Mouse (Mus musculus) spleen, postnatal 14 days (tissue): ENCODE data around the gene Sema6d.

Experiments used
- DNase-seq, 2 experiments: peaks; one replicate each; pipeline ENCODE4 v3.0.0; 2021 to 2022; ENCODE audit warnings: low spot score in 2 of 2

Sema6d gene

GRCm38 (mm10) chr2:124651146-124651545 is 561.4 kb downstream of the Sema6d start:
- DNase-seq = no peak

DNA sequence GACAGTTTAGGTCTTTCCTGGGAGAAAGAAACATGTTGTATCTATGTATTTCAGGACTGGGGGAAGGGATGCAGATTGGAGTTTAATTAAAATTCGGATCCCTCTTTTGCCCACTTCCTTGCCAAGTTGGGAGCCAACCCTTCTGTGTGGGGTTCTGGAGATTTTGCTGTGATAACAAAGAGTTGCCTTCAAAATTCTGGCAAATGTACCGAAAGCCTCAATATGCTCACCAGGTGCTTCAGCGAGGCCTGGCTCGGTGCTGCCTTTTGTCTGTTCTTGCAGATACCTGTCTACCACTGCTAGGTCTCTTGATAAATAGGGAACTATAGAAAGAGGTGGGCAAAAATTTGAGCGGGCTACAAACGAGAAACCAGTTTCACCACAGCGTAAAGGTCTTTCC is 563.4 kb downstream of the Sema6d start:
- no peak for DNase-seq

GRCm38 (mm10) chr2:124657358-124657757 is 567.6 kb downstream of the Sema6d start:
- DNase-seq = no peak

DNA sequence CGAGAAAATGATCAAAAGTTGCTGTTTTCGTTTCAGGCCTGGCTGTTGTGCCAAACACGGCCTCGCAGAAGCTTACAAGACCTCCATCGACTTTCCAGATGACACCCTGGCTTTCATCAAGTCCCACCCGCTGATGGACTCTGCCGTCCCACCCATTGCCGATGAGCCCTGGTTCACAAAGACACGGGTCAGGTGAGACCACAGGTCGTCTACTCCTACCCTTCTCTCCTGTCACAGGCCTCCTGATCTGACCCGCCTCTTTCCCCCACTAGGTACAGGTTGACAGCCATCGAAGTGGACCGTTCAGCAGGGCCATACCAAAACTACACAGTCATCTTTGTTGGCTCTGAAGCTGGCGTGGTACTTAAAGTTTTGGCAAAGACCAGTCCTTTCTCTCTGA is 568.6 kb downstream of the Sema6d start:
- no peak for DNase-seq

- no peak for DNase-seq
Observed at GRCm38 (mm10) chr2:124659601-124660000, 569.8 kb downstream of the Sema6d start.

GRCm38 (mm10) chr2:124660686-124661085 is 570.9 kb downstream of the Sema6d start:
- no peak for DNase-seq

DNA sequence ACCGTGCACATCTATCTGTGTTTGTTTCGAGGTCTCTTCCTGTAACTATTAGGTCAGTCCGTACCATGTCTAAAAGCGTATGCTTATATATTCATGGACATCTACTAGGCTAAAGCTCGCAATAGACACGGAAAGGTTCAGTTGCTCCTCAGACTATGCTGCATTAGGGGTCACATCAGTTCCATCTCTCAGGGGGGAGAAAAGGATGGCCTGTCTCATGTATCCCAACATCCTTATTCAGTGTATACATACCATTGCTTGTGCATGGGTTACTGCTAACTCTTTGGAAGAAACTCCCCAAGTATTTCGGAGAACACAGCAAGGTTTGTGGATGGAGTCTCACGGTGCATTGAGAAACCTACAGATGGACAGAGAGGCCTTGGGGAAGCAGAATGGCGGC is 571.5 kb downstream of the Sema6d start:
- DNase-seq = no peak

DNA sequence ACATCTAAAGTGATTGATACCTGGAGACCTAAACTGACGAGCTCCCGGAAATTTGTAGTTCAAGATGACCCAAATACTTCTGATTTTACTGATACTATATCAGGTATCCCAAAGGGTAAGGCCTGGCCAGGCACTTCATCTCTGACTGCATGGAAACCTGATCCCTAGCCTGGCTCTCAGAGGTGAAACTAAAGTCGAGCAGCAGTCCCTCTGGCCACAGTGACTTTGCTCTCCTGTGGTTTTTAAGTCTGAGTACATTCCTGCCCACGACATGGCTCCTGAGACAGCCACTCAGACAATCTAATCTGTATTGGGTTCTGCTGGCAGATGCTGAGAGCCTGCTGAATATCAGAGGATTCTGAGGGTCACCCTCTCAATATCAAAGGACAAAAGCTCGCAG is 572.5 kb downstream of the Sema6d start:
- DNase-seq = no peak

DNA sequence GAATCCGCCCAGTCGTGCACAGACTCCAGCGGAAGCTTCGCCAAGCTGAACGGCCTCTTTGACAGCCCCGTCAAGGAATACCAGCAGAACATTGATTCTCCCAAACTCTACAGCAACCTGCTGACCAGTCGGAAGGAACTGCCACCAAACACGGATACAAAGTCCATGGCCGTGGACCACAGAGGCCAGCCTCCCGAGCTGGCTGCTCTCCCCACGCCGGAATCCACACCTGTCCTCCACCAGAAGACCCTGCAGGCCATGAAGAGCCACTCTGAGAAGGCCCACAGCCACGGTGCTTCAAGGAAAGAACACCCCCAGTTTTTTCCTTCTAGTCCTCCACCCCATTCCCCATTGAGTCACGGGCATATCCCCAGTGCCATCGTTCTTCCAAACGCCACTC is 574.4 kb downstream of the Sema6d start:
- DNase-seq = no peak

DNA sequence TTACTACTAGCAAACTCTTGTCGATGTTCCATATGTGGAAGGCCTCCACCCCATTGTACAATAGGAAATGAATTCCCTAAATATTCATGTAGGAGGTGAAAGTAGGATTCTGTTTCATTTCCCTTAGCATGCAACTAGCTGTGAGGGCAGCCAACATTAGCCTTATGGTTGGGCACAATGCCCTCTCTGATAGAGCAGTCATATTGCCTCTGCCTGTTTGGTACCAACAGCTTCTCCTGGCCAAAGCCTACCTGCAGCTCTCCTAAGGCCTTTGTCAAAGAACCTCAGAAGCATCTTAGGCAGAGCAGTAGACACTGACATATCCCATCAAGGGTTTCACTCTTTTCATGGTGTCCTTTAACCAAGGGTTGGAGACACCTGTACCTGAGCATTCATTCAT is 578.7 kb downstream of the Sema6d start:
- no peak for DNase-seq

- no peak for DNase-seq
Observed at GRCm38 (mm10) chr2:124673117-124673516, 583.3 kb downstream of the Sema6d start.

DNA sequence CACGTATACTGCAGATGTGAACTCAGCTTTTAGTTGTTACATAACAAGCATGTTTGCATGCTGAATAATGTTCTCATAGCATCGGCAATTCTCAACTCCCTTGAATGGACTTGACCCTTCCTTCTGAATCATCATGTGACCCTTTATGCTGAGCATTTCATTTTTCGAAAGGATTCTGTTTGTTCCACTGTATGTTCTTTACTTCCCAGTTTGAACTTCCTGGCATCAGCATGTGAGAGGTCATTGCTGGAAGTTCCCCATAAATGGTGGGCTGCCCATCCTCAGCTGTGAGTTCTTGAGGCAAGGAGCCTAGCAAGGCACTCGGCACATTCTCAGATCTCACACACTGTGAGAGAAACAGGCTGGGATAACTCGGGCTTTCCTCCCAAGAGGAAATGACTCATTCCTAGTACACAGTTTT is 594.7 kb downstream of the Sema6d start:
- no peak for DNase-seq

DNA sequence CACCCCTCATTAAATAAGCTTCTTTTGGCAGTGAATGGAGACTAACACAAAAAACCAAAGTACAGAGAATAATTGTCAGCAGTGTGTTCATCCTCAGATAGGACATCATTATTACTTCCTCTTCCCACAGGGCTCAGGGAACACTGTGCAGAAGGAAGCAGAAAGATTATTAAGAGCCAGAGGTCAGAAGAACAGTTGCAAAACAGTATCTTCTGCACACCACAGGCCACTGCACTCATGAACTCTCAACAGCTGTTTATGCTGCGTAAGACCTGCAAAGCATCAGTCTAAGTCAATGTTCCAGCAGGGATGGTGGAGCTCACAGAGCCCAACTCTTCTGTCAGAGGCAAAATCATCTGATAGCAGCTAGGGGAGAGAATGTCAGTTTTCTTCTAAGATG is 600.6 kb downstream of the Sema6d start:
- DNase-seq = no peak

DNA sequence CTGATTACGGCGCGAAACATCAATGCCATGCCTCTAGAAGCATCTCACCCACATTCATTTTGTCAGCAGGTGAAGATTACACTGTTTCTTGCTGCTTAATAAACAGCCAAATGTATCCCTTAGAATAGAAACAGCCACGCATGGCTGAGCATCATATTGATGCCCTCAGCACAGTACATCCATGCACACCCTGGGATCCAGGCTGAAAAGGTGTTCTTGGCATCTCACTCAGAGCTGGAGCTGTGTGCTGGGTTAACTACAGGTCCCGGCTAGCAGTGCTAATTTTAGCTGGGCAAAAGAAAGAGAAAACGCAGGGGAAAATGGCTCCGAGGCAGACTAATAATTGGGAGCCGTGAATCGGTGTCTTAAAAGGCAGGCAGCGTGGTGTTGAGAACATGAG is 612.9 kb downstream of the Sema6d start:
- no peak for DNase-seq

DNA sequence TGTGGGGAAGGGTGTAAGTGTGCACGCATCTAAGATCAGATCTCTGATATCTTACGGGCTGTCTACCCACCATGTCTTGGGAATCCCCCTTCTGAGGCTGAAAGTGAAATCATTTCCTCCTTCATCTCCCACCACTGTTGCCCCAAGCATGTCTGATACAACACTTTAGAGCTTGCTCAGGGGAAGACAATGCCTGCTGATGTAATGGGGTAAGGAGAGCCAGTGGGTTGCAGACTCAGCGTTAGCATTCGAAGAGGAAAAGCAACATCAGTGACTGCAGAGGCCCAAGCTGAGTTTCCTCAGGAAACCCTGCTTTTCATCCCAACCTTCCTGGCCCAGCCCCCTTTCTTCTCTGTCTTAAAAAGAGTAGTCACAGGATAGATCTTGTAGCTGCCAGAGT is 615.2 kb downstream of the Sema6d start:
- DNase-seq = no peak

DNA sequence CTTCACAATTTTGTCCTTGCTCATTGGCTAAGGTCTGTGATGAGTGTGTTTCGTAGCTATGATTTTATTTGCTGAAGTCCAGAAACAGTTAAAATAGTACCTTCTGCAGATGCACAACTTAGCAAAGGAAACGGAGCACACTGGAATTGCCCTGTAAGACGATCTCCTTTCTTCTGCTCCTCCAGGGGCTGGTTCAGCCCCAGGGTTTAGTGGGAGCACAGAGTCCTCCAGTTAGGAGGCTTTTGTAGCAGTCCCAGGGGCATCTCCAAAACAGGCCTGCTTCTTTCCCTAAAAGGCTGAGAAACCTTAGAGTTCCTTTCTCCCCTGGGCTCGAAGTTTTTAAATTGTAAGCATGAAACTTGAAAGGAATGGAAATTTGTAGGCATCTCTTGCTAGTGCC is 616.0 kb downstream of the Sema6d start:
- no peak for DNase-seq

DNA sequence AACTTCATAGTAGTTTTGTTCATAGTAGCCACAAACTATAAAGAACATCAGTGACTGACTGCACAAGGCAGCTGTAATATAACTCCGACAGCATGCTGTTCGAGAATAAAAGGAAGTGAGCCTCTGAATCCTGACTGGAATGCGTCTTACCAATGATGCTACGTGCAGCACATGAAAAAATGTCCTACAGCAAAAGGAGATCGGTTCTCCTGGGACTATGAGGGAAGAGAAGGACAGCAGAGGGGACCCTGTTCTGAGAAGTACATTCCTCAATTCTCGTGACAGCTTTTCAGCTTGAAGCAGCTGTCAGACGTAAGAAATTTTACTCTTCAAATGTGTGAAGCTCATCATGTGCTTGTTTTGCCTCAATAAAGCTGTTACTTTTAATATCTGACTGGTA is 617.1 kb downstream of the Sema6d start:
- no peak for DNase-seq
